Mouse (Mus musculus) right cerebral cortex, postnatal 10 days (tissue): ENCODE measurements around the gene Tmem251.

Experiments
- DNase-seq, 2 experiments: peaks; one replicate each; pipeline ENCODE4 v3.0.0; 2021; ENCODE audit warnings: low spot score in 2 of 2

The Tmem251 gene

DNA sequence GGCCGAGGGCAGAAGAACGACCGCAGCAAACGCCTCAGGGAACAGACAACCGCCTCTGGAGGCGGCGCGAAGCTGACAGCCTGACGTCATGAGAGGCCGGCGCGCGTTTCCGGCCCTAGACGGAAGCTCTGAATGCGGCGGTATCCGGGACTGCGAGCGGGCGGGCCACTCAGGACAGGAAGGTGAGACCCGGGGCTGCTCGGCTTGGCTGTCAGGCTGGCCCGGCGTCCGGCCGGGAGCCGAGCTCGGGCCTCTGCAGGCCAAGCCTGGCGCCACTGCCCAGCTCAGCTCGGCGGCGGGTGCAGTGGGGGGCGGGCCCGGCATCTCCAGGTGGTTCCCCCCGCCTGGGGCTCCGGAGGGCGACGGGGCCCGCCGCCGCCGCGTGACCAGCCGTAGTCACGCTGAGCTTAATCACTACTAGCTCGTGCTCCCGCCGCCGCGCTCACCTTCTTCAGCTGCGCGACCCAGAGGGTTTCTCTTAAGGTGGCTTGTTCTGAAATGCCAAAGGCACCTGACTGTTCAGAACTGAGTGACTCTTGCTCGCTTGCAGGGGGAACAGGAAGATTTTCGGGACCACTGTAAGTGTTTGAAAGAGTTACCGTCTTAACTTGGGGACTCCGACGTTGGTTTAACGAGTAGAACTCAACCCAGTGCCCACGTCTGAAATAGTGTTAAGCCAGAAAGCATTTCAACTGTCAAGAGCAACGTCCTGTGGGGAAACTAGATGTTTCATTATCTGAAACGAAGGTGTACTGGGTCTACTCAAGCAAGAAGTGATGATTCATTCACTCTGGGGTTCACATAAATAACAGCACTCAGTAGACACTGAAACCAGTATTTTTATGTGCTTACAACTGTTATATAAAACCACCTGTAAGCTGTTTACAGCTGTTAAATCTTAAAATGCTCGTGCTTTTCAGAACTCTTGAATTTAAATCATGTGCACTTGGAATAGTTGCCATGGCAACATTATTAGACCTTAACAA lies at the start of gene Tmem251, which contains the start of gene Moap1:
Gene Tmem251 (plus strand): TSS at position 174 of the 986 bp plus-strand sequence.
Gene Moap1 (minus strand): TSS at position 73 of the 986 bp plus-strand sequence.
- DNase-seq, result peak; percentile 94

DNA sequence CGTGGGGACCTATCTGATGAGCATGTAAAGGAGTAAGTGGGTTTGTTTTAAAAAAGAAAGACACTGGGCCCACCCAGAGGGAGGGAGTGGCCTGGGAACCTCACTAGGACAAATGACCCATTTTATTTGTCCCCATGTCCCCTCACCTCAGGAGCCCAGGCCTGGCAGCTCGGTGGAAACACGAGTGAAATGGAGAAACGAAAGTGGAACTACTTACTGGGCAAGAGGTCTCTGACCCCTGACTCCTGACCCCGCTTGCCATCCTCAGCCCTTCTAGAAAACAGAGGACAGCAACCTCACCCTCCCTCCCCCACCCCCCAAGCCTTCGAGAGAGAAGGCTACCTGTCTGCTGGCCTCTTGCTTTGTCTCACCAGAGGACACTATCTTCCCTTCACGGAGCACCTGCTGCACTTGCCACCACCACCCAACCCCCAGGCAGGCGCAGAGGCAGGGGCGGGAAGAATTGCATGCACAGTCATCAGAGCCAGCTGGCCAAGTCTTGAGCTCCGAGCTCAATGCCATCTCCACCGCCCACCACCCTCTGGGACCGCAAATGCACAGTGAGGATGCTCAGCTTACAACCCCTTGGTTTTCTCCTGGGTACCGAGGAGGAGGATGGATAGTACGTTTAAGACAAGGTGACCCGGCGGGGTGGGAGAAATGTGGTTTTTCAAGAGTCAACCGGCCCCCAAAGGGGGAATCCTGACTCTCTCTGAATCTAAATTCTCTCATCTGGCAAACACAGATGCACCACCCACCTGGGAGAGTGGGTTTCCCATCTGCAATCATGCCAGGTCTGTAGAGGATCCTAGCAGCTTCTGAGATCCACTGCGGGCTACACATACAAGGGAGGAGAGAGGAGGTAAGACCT lies 48.0 kb upstream of the Tmem251 start:
- DNase-seq, result peak; percentile 84 to 85

- no peak for DNase-seq
Observed at GRCm38 (mm10) chr12:102696635-102697354, 46.8 kb upstream of the Tmem251 start.

- DNase-seq, result no peak
Observed at GRCm38 (mm10) chr12:102697381-102697780, 46.2 kb upstream of the Tmem251 start.

- DNase-seq, result no peak
Observed at GRCm38 (mm10) chr12:102698089-102698684, 45.4 kb upstream of the Tmem251 start.

DNA sequence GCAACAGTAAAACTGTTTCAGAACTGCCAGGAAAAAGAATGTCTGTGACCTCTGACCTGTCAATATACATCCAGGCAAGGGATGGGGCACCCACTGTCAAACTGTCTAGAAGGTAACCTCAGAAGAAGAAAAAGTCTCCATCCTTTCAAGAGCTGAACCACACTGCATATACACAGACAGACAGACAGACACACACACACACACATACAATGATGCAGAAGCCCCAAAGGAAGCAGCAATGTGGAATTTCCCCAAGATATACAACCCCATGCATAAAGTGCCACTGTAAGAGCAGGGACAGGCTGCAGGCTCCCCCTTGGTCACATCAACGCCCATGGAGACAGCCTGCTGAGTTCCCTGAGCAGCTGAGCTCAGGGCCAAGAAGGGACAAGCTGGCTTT lies 44.4 kb upstream of the Tmem251 start:
- DNase-seq, result no peak

DNA sequence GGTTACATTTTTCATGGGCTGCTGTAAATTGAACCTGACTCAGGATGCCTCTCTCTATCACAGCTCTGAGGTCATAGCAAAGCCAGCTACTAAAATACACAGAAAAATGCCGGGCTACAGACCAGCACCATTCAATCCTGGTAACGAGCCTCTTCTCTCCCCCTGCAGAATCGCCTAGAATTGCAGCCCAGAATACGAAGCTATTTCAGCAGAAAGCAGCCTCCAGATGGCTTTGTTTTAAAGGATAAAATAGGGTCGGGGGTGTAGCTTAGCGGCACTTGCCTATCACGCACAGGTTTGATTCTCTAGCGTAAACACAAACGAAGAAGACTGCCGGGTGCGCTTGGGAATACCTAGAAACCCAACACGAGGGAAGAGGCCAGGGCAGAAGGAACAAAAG lies 43.1 kb upstream of the Tmem251 start:
- no peak for DNase-seq

DNA sequence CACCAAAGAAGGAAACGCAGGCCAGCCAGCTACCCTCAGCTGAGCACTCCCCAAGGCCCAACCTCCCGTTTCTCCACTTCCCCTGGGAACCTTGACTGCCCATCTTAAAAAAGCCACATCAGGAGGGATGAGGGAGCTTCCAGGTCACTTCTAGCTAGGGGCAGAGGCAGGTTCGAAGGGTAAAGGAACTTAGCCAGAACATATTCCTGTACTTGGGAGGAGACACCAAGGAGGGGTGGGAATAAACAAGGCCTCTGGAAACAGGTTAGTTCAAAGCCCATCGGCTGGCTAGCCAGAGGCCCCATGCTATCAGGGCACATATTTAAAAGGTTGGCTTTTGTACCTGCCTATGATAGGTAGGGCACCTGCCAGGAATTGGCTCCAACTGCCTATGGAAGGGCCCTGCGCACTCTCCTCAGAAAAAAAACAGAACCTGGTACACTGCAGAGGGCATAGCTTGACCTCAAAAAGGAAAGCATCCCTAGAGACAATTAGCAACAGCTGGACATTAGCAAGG lies 41.8 kb upstream of the Tmem251 start:
- DNase-seq, result no peak

- peak; percentile 82 to 91 for DNase-seq
Observed at GRCm38 (mm10) chr12:102702356-102703110, 41.0 kb upstream of the Tmem251 start.

- DNase-seq, result peak in 1 of 2 experiments; percentile 73
Observed at GRCm38 (mm10) chr12:102703111-102703412, 40.5 kb upstream of the Tmem251 start.

GRCm38 (mm10) chr12:102703441-102703840 lies 40.1 kb upstream of the Tmem251 start:
- no peak for DNase-seq

GRCm38 (mm10) chr12:102703921-102704408 lies 39.6 kb upstream of the Tmem251 start:
- no peak for DNase-seq

GRCm38 (mm10) chr12:102704457-102705198 lies 38.9 kb upstream of the Tmem251 start, which contains the start of gene Itpk1:
Itpk1 (minus strand) TSS chr12:102704930.
- DNase-seq, result peak in 1 of 2 experiments; percentile 74

DNA sequence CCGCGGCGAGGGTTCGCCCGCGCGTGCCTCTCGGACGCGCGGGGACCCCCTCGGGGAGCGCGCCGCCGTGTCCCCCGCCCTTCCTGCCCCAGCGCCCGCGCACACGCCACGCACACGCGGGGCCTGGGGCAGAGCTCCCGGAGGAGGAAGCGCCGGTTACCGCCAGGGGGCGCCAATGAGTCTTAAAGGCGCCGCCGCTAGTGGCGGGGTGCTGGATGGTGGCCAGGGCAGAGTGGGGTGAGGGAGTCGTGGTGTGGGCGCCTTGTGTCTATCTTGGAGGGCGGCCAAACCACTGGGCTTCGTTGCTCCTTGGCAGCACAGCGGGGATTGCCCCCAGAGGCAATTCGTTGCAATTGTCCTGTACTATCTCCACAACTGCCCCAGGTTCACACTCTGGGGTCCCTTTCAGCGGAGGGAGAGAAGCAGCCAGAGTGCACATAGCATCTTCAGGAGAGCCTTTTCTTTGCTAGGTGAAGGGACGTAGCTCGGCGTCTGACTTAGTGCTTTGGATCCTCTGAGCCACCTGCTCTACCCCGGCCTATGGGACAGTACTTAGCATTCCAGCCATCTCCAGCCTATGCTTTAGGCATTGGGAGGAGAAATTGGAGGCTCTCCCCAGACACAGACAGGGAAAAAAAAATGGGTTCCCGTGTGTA lies 38.2 kb upstream of the Tmem251 start:
- peak; percentile 93 to 94 for DNase-seq

- DNase-seq, result peak in 1 of 2 experiments; percentile 39
Observed at GRCm38 (mm10) chr12:102705906-102706640, 37.5 kb upstream of the Tmem251 start.

DNA sequence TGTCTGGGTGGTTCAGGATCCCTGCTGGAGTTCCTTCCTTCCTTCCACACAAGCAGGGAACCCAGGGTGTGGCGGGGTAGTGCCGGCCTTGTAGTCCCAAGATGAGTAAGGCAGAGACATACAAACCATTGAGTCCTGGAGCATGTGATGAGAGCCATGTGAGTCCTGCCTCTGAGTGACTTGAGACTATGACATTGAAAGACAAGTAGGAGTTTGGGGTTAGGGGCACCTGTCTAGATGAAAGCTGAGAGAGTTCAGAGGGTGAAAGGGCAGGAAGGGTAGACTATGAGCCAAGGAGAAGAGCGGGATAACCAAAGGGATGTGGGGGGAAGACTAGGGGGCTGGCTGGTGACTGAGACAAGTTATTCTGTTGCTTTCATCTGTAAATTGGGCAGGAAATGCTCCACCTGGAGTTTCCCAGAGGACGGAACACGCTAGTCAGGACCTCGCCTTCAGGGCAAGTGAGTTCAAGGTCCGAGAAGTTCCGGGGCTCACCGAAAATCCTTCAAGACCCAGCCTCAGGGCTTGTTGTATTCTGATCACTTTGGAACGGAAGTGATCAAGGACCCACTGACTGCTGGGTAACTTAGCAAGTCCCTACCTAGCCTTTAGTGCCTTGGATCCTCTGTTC lies 36.6 kb upstream of the Tmem251 start:
- peak in 1 of 2 experiments; percentile 30 for DNase-seq

GRCm38 (mm10) chr12:102708220-102708619 lies 35.3 kb upstream of the Tmem251 start:
- no peak for DNase-seq

DNA sequence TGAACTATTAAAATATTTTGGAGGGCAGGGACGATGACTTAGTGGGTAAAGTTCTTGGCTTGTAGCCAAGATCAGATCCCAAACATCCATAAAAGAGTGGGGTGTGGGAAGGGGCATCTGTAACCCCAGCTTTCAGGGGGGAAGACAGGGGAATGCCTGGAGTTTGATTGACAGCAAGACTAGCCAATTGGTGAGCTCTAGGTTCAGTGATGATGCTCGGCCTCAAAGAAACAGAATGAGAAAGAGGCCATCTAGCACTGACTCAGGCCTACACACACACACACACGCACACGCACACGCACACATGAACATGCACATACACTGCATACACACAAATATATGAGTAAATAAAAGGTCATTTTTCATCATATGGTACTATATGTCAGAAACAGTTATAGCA lies 33.7 kb upstream of the Tmem251 start:
- no peak for DNase-seq
